24 mouse cellular contexts compared by ENCODE assay signal in the genomic region with DNA sequence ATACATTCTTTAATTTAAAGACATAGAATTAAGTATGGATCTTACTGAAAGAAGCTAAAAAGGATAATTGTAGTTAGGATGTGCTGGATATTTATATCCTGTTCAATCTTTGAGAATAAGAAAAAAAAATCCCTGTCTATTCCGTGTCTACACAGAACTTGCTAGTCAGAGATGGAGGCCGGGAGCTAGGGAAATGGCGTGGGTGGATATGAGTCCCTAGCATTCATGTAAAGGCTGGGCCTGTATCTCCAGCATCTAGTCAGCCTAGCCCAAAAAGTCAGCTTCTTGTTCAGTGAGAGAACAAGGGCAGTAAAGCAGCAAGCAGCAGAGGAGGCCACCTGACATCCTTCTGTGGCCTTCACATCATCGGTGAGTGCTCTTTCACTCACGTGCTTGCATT. TPM values are rescaled to one million over a fixed set of nuclear protein-coding genes. Genes with fewer than 3 reads are reported as not detected.
DNase-seq lines count a peak whose midpoint lies in the region; ATAC-seq lines count a peak whose summit lies in the region.
"Had no signal": no experiment of that assay in that cellular context is flagged by ENCODE, and none has a peak within 500 bp of the region (broad histone marks: within the 10 kb centered on the region; RNA-seq: fewer than 3 reads in every experiment).

No protein-coding gene starts in this region.

- peak; percentile 67; the same call in 1 of the 2 replicates for ATAC-seq in frontal cortex, adult (ENCODE audit: low TSS enrichment)
- ATAC-seq in heart, embryonic 12.5 days (ENCODE audit: insufficient number of reproducible peaks, low FRiP score), result no peak
- no peak for ATAC-seq in heart, embryonic 15.5 days (replicated peaks; ENCODE audit: insufficient number of reproducible peaks, insufficient read depth, low FRiP score, low read depth)
- ATAC-seq: activated CD4-positive, CD25-positive, alpha-beta regulatory T cell, adult 4 months; forebrain, embryonic 13.5 days; forebrain, embryonic 16.5 days; hindbrain, postnatal 0 days; inflammation-experienced regulatory T-cells, adult 6 months; intestine, embryonic 16.5 days had no signal

- intact Hi-C loops in heart, postnatal 25 days (cut with DNase I), result no loop called here

- H3K27ac ChIP-seq in heart, embryonic 12.5 days (ENCODE audit: poor library complexity, severe bottlenecking), result peak overlapping the region; percentile 53
- peak overlapping the region; percentile 18; the same call in 1 of the 2 replicates for H3K27ac ChIP-seq in heart, embryonic 15.5 days
- H3K27ac ChIP-seq: forebrain, embryonic 10.5 days; forebrain, embryonic 13.5 days; hindbrain, embryonic 14.5 days; hindbrain, postnatal 0 days had no signal

- no peak overlapping the region for H3K9ac ChIP-seq in heart, embryonic 12.5 days
- no peak overlapping the region for H3K9ac ChIP-seq in heart, embryonic 15.5 days
- H3K9ac ChIP-seq: forebrain, embryonic 13.5 days; hindbrain, embryonic 14.5 days had no signal

- no peak for DNase-seq in frontal cortex, postnatal 36 days (ENCODE audit: low spot score in 2 of 2)
- DNase-seq in heart, postnatal 25 days (ENCODE audit: low spot score), result no peak
- DNase-seq in heart, adult 11 months, result no peak
- peak; percentile 50 for DNase-seq in brain, adult 2 months (ENCODE audit: low read depth, low spot score)
- DNase-seq: adrenal gland, adult 8-10 months; adrenal gland, postnatal 25 days; cerebellum, adult 18-20 months; cerebellum, adult 9-10 months; cerebellum, postnatal 14 days; gastrocnemius, postnatal 25 days; heart, postnatal 10 days; kidney, adult 18-20 months; kidney, adult 9 months had no signal

- 55% methylated on average over 5 of the region's 5 CpGs for WGBS in heart, embryonic 12.5 days
- 59% methylated on average over 5 of the region's 5 CpGs for WGBS in heart, embryonic 15.5 days

- H3K4me2 ChIP-seq in heart, embryonic 12.5 days, result peak overlapping the region; percentile 32
- H3K4me2 ChIP-seq in heart, embryonic 15.5 days, result peak overlapping the region; percentile 31
- H3K4me2 ChIP-seq: forebrain, embryonic 13.5 days; hindbrain, embryonic 14.5 days had no signal

- no peaks in the 10 kb centered on the region for H3K27me3 ChIP-seq in heart, embryonic 12.5 days (replicated peaks)
- H3K27me3 ChIP-seq in heart, embryonic 15.5 days, result no peaks in the 10 kb centered on the region
- H3K27me3 ChIP-seq: forebrain, embryonic 13.5 days had no signal

- H3K36me3 ChIP-seq in heart, embryonic 12.5 days, result no peaks in the 10 kb centered on the region
- H3K36me3 ChIP-seq in heart, embryonic 15.5 days, result no peaks in the 10 kb centered on the region
- H3K36me3 ChIP-seq: forebrain, embryonic 10.5 days had no signal

- H3K9me3 ChIP-seq in heart, embryonic 12.5 days (replicated peaks), result no peaks in the 10 kb centered on the region
- H3K9me3 ChIP-seq in heart, embryonic 15.5 days (replicated peaks), result no peaks in the 10 kb centered on the region
- H3K9me3 ChIP-seq: forebrain, embryonic 10.5 days; forebrain, embryonic 13.5 days had no signal

- H3K4me3 ChIP-seq in heart, embryonic 12.5 days, result no peak overlapping the region
- no peak overlapping the region for H3K4me3 ChIP-seq in heart, embryonic 15.5 days
- H3K4me3 ChIP-seq: forebrain, embryonic 10.5 days; forebrain, embryonic 13.5 days had no signal

- peaks cover 20% of the 10 kb centered on the region for H3K4me1 ChIP-seq in heart, embryonic 12.5 days (replicated peaks)
- peaks cover 21% of the 10 kb centered on the region for H3K4me1 ChIP-seq in heart, embryonic 15.5 days (replicated peaks)
- H3K4me1 ChIP-seq: forebrain, embryonic 10.5 days; forebrain, embryonic 13.5 days had no signal

RNA-seq across cellular contexts. Expression of a gene that starts 8.7 kb away (rescaled TPM):
- polyA plus RNA-seq in heart, embryonic 12.5 days (2016; fragmentation: Nextera tagmentation; extraction: Ambion mirVana), result 9.1 and 9.6 TPM in 2 replicates
- total RNA-seq in heart, postnatal 25 days (2021), result 1 to 10 TPM; 4.3 to 4.6 TPM
- polyA plus RNA-seq in heart, embryonic 15.5 days (2015; fragmentation: Nextera tagmentation; extraction: Ambion mirVana), result 8.0 and 8.2 TPM in 2 replicates
- polyA plus RNA-seq: activated CD4-positive, CD25-positive, alpha-beta regulatory T cell, adult 4 months; inflammation-experienced regulatory T-cells, adult 6 months had no signal
